Mouse (Mus musculus) testis, adult 2 months (tissue): ENCODE measurements at regions not wholly inside any gene's neighbourhood (a gene's known extent, or its start where the extent isn't known, plus 50 kb on each side); places are given as distances from the start of the nearest gene placed in this dataset.

Experiments used
- CTCF ChIP-seq: fragments of 200-500 bp; IDR thresholded peaks from 2 replicates; pipeline ENCODE4 v1.5.1; 2012; ENCODE audit warnings: low read depth, mild to moderate bottlenecking, inconsistent platforms, low read length, moderate library complexity; ENCODE audit not compliant: control insufficient read depth, insufficient read depth, insufficient replicate concordance
- POLR2A ChIP-seq: fragments of 200-500 bp; IDR thresholded peaks from 2 replicates; pipeline ENCODE4 v1.6.1; 2012; ENCODE audit warnings: low read depth, mild to moderate bottlenecking, inconsistent platforms, low read length, moderate library complexity; ENCODE audit not compliant: control insufficient read depth

GRCm38 (mm10) chr2:75557392-75557791 lies 101.7 kb upstream of the Hnrnpa3 start:
- TF ChIP-seq POLR2A (no peak), CTCF (no peak)
